Mouse (Mus musculus) lung, postnatal 10 days (tissue): ENCODE data around the gene Bnip2.

ENCODE experiments used
- DNase-seq: peaks from one replicate; pipeline ENCODE4 v3.0.0; 2021

Gene Bnip2

GRCm38 (mm10) chr9:70049416-70049783, 60.1 kb downstream of the Bnip2 start:
- peak; percentile 19 for DNase-seq

DNA sequence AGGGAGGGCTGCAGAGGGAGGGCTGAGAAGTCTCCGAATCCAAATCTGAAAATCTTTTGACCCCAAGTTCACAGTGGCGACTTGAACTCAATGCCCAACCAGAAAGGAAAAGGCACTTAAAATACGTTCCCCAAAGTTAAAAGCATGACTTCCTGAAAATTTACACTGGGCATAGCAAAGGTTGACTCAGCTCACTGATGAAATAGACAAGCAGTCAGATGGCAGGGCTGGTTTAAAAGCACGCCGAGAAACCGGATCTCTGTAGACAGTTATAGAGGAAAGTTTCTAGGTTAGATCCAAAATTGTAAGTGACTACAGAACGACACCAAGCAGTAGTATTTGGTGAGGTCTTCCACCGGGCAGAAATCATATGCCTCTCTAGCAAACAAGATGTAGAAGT, 60.6 kb downstream of the Bnip2 start:
- DNase-seq, result no peak

DNA sequence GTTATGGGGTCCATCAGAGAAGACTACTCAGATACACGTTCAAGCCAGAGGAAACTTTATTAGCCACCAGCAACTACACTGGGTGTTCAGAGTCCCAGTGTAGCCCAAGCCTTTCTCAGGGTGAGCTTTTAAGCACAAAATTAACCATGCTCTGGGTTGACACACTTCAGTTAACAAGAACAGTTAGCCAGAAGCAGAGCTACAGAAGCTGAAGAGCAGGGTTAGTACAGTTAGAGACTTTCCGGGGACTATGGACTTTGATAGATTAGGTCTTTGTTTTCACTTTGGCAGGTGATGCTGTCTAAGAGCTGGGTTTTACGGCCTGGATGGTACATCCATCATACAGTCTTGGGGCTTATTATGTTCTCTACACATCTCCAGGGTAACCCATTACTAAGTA, 63.5 kb downstream of the Bnip2 start:
- DNase-seq, result no peak

DNA sequence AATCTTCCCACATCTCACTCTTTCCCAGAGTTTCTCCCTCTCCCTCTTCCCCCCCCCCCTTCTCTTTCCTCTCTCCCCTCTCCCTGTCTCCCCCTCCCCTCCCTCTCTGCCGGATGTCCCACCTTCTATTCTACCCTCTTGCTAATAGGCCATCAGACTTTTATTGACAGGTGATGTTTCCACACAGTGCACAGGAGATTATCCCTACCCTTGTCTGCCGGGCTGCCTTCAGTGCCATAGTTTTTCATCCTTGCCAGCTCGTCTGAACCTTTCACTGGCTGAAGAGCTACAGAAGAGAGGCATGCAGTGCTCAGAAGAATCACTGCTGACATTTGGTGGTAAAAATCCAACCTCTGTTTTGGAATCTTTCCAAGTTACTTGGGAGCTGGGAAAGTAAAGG, 64.1 kb downstream of the Bnip2 start:
- DNase-seq, result no peak
